Mouse (Mus musculus) C2C12 (cell line): ENCODE data around the gene Ston2. TPM values are rescaled to one million over a fixed set of nuclear protein-coding genes. Genes with fewer than 3 reads are reported as not detected.
A peak's percentile ranks its signal among the peaks of the same experiment; 100 is the strongest.
"Not testable (repeated sequence)": the region's sequence is repeated elsewhere in the genome, so short reads cannot be mapped to it uniquely, and the experiment has no call there.

ENCODE experiments used
- H3K27me3 ChIP-seq: one replicate; pipeline ENCODE4 v1.6.1; 2011; ENCODE audit not compliant: control insufficient read depth, insufficient read depth, insufficient read length
- H3K36me3 ChIP-seq: one replicate; pipeline ENCODE4 v1.6.1; 2011; ENCODE audit not compliant: control insufficient read depth, insufficient read depth
- H3K4me3 ChIP-seq: one replicate; pipeline ENCODE4 v1.5.1; 2011; ENCODE audit warnings: mild to moderate bottlenecking, control low read depth; ENCODE audit not compliant: poor library complexity, insufficient read depth, severe bottlenecking
- H3K79me2 ChIP-seq: one replicate; pipeline ENCODE4 v1.6.1; 2011; ENCODE audit not compliant: control insufficient read depth, insufficient read depth
- H3K79me3 ChIP-seq: one replicate; pipeline ENCODE4 v1.6.1; 2011; ENCODE audit warnings: low read depth, control low read depth
- H3ac ChIP-seq: one replicate; pipeline ENCODE3; 2011; ENCODE audit warnings: low read depth; ENCODE audit not compliant: control insufficient read depth, insufficient read length
- CEBPB ChIP-seq: IDR thresholded peaks from one replicate; pipeline ENCODE4 v1.6.1; 2011; ENCODE audit warnings: low read depth, mild to moderate bottlenecking, control low read depth, moderate library complexity
- CTCF ChIP-seq: IDR thresholded peaks from one replicate; pipeline ENCODE4 v1.5.1; 2011; ENCODE audit not compliant: control insufficient read depth, insufficient read depth, insufficient read length
- FOSL1 ChIP-seq: IDR thresholded peaks from one replicate; pipeline ENCODE4 v1.8.0; 2011; ENCODE audit warnings: mild to moderate bottlenecking, low read length; ENCODE audit not compliant: poor library complexity, insufficient read depth, severe bottlenecking
- MAX ChIP-seq: IDR thresholded peaks from one replicate; pipeline ENCODE4 v1.6.1; 2011; ENCODE audit warnings: mild to moderate bottlenecking, control low read depth
- MYOD1 ChIP-seq: IDR thresholded peaks from one replicate; pipeline ENCODE4 v1.6.1; 2011; ENCODE audit warnings: low read depth; ENCODE audit not compliant: control insufficient read depth, insufficient read length
- MYOG ChIP-seq: IDR thresholded peaks from one replicate; pipeline ENCODE4 v1.6.1; 2011; ENCODE audit not compliant: control insufficient read depth, insufficient read length; ENCODE audit errors: extremely low read depth
- USF1 ChIP-seq: IDR thresholded peaks from one replicate; pipeline ENCODE4 v1.6.1; 2011; ENCODE audit warnings: low read depth, mild to moderate bottlenecking, control low read depth, moderate library complexity
- polyA plus RNA-seq: library from polyadenylated mRNA; unstranded; fragments of >200 nt; fragmentation: generic; extraction: Trizol; gene quantifications from one replicate; pipeline ENCODE4 v1.2.1, GENCODE M21; 2012; ENCODE audit warnings: missing spikeins

Gene Ston2
- polyA plus RNA-seq, 1 experiment = 11.6 TPM

GRCm38 (mm10) chr12:91798720-91799378 is 10.7 kb upstream of the Ston2 start:
- no peaks in the 10 kb centered on the region for H3K79me2 ChIP-seq
- H3ac ChIP-seq = no peak overlapping the region
- no peak for TF ChIP-seq MYOG
- no peak for TF ChIP-seq USF1
- no peak overlapping the region for H3K4me3 ChIP-seq
- no peaks in the 10 kb centered on the region for H3K27me3 ChIP-seq
- H3K36me3 ChIP-seq = no peaks in the 10 kb centered on the region
- no peaks in the 10 kb centered on the region for H3K79me3 ChIP-seq

GRCm38 (mm10) chr12:91796774-91797173 is 8.6 kb upstream of the Ston2 start:
- no peaks in the 10 kb centered on the region for H3K79me2 ChIP-seq
- H3K27me3 ChIP-seq = no peaks in the 10 kb centered on the region
- no peaks in the 10 kb centered on the region for H3K79me3 ChIP-seq
- no peak overlapping the region for H3K4me3 ChIP-seq
- H3ac ChIP-seq = no peak overlapping the region
- no peak for TF ChIP-seq MAX
- no peak for TF ChIP-seq USF1
- no peak for TF ChIP-seq CEBPB
- TF ChIP-seq CTCF = no peak
- TF ChIP-seq FOSL1 = no peak
- no peak for TF ChIP-seq MYOD1
- no peak for TF ChIP-seq MYOG
- no peaks in the 10 kb centered on the region for H3K36me3 ChIP-seq

- no peak overlapping the region for H3ac ChIP-seq
- no peak overlapping the region for H3K4me3 ChIP-seq
- no peak for TF ChIP-seq CTCF
- TF ChIP-seq MAX = no peak
- TF ChIP-seq USF1 = no peak
- no peak for TF ChIP-seq MYOD1
- TF ChIP-seq MYOG = no peak
- TF ChIP-seq FOSL1 = no peak
- TF ChIP-seq CEBPB = no peak
- no peaks in the 10 kb centered on the region for H3K27me3 ChIP-seq
- H3K79me3 ChIP-seq = no peaks in the 10 kb centered on the region
- H3K79me2 ChIP-seq = no peaks in the 10 kb centered on the region
- H3K36me3 ChIP-seq = no peaks in the 10 kb centered on the region
Observed at GRCm38 (mm10) chr12:91793266-91793665, 5.1 kb upstream of the Ston2 start.

- H3ac ChIP-seq = no peak overlapping the region
- H3K4me3 ChIP-seq = no peak overlapping the region
- H3K79me3 ChIP-seq = no peaks in the 10 kb centered on the region
- TF ChIP-seq MYOD1 (no peak), CEBPB (no peak), USF1 (no peak), FOSL1 (no peak), MYOG (no peak), MAX (no peak)
- no peaks in the 10 kb centered on the region for H3K27me3 ChIP-seq
- H3K79me2 ChIP-seq = no peaks in the 10 kb centered on the region
- H3K36me3 ChIP-seq = no peaks in the 10 kb centered on the region
Observed at GRCm38 (mm10) chr12:91791822-91792221, 3.6 kb upstream of the Ston2 start.

GRCm38 (mm10) chr12:91789801-91790200 is 1.6 kb upstream of the Ston2 start:
- no peak for TF ChIP-seq USF1
- TF ChIP-seq CTCF = peak; percentile 45
- TF ChIP-seq MYOD1 = no peak
- no peak for TF ChIP-seq FOSL1
- no peak for TF ChIP-seq MYOG
- no peak for TF ChIP-seq CEBPB
- TF ChIP-seq MAX = no peak
- Histone ChIP-seq H3ac (no peak overlapping the region), H3K79me3 (no peaks in the 10 kb centered on the region), H3K4me3 (no peak overlapping the region), H3K79me2 (no peaks in the 10 kb centered on the region), H3K27me3 (no peaks in the 10 kb centered on the region), H3K36me3 (no peaks in the 10 kb centered on the region)

- not testable (repeated sequence) for H3K4me3 ChIP-seq, H3K36me3 ChIP-seq, H3K79me3 ChIP-seq
Observed at GRCm38 (mm10) chr12:91788446-91788845, 259 bp upstream of the Ston2 start.

More at GRCm38 (mm10) chr12:91788446-91788845, 259 bp upstream of the Ston2 start:
- not testable (repeated sequence) for H3ac ChIP-seq, H3K27me3 ChIP-seq, H3K79me2 ChIP-seq
